In genomic region chr2:132262175-132262574, GRCm38 (mm10) we compare ENCODE assay signal across 9 mouse cellular contexts. TPM values are rescaled to one million over a fixed set of nuclear protein-coding genes. Genes with fewer than 3 reads are reported as not detected.
DNase-seq lines count a peak whose midpoint lies in the region; ATAC-seq and TF ChIP-seq lines count a peak whose summit lies in the region.
"Had no signal": no experiment of that assay in that cellular context is flagged by ENCODE, and none has a peak within 500 bp of the region (broad histone marks: within the 10 kb centered on the region; RNA-seq: fewer than 3 reads in every experiment).

No protein-coding gene starts in this region.

- H3K9ac ChIP-seq in hindbrain, embryonic 15.5 days: no peak overlapping the region
- no peak overlapping the region for H3K9ac ChIP-seq in limb, embryonic 13.5 days
- no peak overlapping the region for H3K9ac ChIP-seq in stomach, embryonic 15.5 days

- no peaks in the 10 kb centered on the region for H3K9me3 ChIP-seq in hindbrain, embryonic 15.5 days
- H3K9me3 ChIP-seq in hindbrain, embryonic 10.5 days: no peaks in the 10 kb centered on the region
- no peaks in the 10 kb centered on the region for H3K9me3 ChIP-seq in limb, embryonic 13.5 days
- no peaks in the 10 kb centered on the region for H3K9me3 ChIP-seq in stomach, embryonic 15.5 days

- H3K4me2 ChIP-seq in hindbrain, embryonic 15.5 days: peak overlapping the region; percentile 63
- peak overlapping the region; percentile 75; the same call in 1 of the 2 replicates for H3K4me2 ChIP-seq in limb, embryonic 13.5 days (replicated peaks)
- peak overlapping the region; percentile 64; the same call in 1 of the 2 replicates for H3K4me2 ChIP-seq in stomach, embryonic 15.5 days

- TF ChIP-seq CTCF in thymus, adult 2 months (IDR thresholded peaks at IDR 0.05; ENCODE audit: borderline replicate concordance, control insufficient read depth, extremely low read depth, insufficient read depth, low read length, poor library complexity): no peak

- H3K27ac ChIP-seq in hindbrain, embryonic 15.5 days (replicated peaks): no peak overlapping the region
- no peak overlapping the region for H3K27ac ChIP-seq in hindbrain, embryonic 10.5 days
- H3K27ac ChIP-seq in limb, embryonic 13.5 days: no peak overlapping the region
- no peak overlapping the region for H3K27ac ChIP-seq in stomach, embryonic 15.5 days
- H3K27ac ChIP-seq in thymus, adult 2 months (ENCODE audit: control insufficient read depth, insufficient read depth, low read length): no peak overlapping the region
- H3K27ac ChIP-seq: macrophage had no signal

- DNase-seq in hindbrain, embryonic 10.5 days (ENCODE audit: low spot score): no peak
- DNase-seq in thymus, postnatal 0 days (ENCODE audit: low spot score): peak; percentile 29
- no peak for DNase-seq in thymus, postnatal 36 days
- no peak for DNase-seq in gastrocnemius, postnatal 4 days (ENCODE audit: low spot score in 2 of 2)
- DNase-seq in thymus, adult 2 months: no peak

- H3K4me1 ChIP-seq in hindbrain, embryonic 15.5 days (replicated peaks): peaks cover 13% of the 10 kb centered on the region
- H3K4me1 ChIP-seq in hindbrain, embryonic 10.5 days (replicated peaks): peaks cover 23% of the 10 kb centered on the region
- H3K4me1 ChIP-seq in limb, embryonic 13.5 days: peaks cover 14% of the 10 kb centered on the region
- H3K4me1 ChIP-seq in stomach, embryonic 15.5 days: peaks cover 12% of the 10 kb centered on the region; the same call in 1 of the 2 replicates
- peaks cover 7% of the 10 kb centered on the region for H3K4me1 ChIP-seq in thymus, adult 2 months (replicated peaks; ENCODE audit: control insufficient read depth, insufficient read depth, low read length)

- no peaks in the 10 kb centered on the region for H3K27me3 ChIP-seq in hindbrain, embryonic 15.5 days
- H3K27me3 ChIP-seq in hindbrain, embryonic 10.5 days (ENCODE audit: insufficient read depth, poor library complexity, severe bottlenecking): no peaks in the 10 kb centered on the region
- H3K27me3 ChIP-seq in limb, embryonic 13.5 days: no peaks in the 10 kb centered on the region
- H3K27me3 ChIP-seq in stomach, embryonic 15.5 days (replicated peaks): no peaks in the 10 kb centered on the region
- no peaks in the 10 kb centered on the region for H3K27me3 ChIP-seq in thymus, adult 2 months (ENCODE audit: control insufficient read depth, insufficient read depth, low read length)

- no peaks in the 10 kb centered on the region for H3K36me3 ChIP-seq in hindbrain, embryonic 15.5 days
- no peaks in the 10 kb centered on the region for H3K36me3 ChIP-seq in hindbrain, embryonic 10.5 days
- no peaks in the 10 kb centered on the region for H3K36me3 ChIP-seq in limb, embryonic 13.5 days
- no peaks in the 10 kb centered on the region for H3K36me3 ChIP-seq in stomach, embryonic 15.5 days
- no peaks in the 10 kb centered on the region for H3K36me3 ChIP-seq in thymus, adult 2 months (ENCODE audit: control insufficient read depth, insufficient read depth, low read length)

- H3K4me3 ChIP-seq in hindbrain, embryonic 15.5 days: no peak overlapping the region
- H3K4me3 ChIP-seq in hindbrain, embryonic 10.5 days: no peak overlapping the region
- H3K4me3 ChIP-seq in limb, embryonic 13.5 days: no peak overlapping the region
- no peak overlapping the region for H3K4me3 ChIP-seq in stomach, embryonic 15.5 days (replicated peaks)
- H3K4me3 ChIP-seq in thymus, adult 2 months (ENCODE audit: control insufficient read depth, insufficient read depth, low read length): no peak overlapping the region

- no peak for ATAC-seq in hindbrain, embryonic 15.5 days (ENCODE audit: low FRiP score, low read depth)
- ATAC-seq in limb, embryonic 13.5 days (ENCODE audit: low FRiP score, low read depth): no peak
- no peak for ATAC-seq in stomach, embryonic 15.5 days (ENCODE audit: insufficient read depth, low FRiP score, low read depth)

- 78% methylated on average over 6 of the region's 6 CpGs for WGBS in hindbrain, embryonic 15.5 days
- whole genome bisulfite sequencing in hindbrain, embryonic 10.5 days: 76% methylated on average over 6 of the region's 6 CpGs
- WGBS in limb, embryonic 13.5 days: 74% methylated on average over 6 of the region's 6 CpGs
- 68% methylated on average over 6 of the region's 6 CpGs for WGBS in stomach, embryonic 15.5 days
- WGBS in thymus, adult 2 months: 22% methylated on average over 6 of the region's 6 CpGs

- TF ChIP-seq POLR2A in thymus, adult 2 months (IDR thresholded peaks at IDR 0.05; ENCODE audit: control insufficient read depth, extremely low read depth, insufficient read depth, low read length, poor library complexity): no peak

RNA-seq across cellular contexts. Expression of gene Cds2, which starts 0.8 kb away (rescaled TPM):
- polyA plus RNA-seq in hindbrain, embryonic 15.5 days (2015; fragmentation: Nextera tagmentation; extraction: Ambion mirVana): 44.1 and 44.7 TPM in 2 replicates
- polyA plus RNA-seq in hindbrain, embryonic 10.5 days (2016; fragmentation: Nextera tagmentation; extraction: Ambion mirVana): 27.9 and 31.3 TPM in 2 replicates
- polyA plus RNA-seq in thymus, postnatal 0 days (2015; fragmentation: Nextera tagmentation; extraction: Ambion mirVana): 24.4 and 24.5 TPM in 2 replicates
- 24.1 and 25.4 TPM in 2 replicates for polyA plus RNA-seq in limb, embryonic 13.5 days (2015; fragmentation: Nextera tagmentation; extraction: Ambion mirVana)
- polyA plus RNA-seq in stomach, embryonic 15.5 days (2015; fragmentation: Nextera tagmentation; extraction: Ambion mirVana): 17.0 and 28.7 TPM in 2 replicates
- total RNA-seq in gastrocnemius, postnatal 4 days (2021): 10 to 100 TPM; 29.9 to 39.3 TPM
- 74.7 and 77.9 TPM in 2 replicates for polyA plus RNA-seq in thymus, adult 2 months (2012; rRNA removed)

RNA-seq across cellular contexts. Expression of gene Pcna, which starts 9.1 kb away (rescaled TPM):
- polyA plus RNA-seq in hindbrain, embryonic 15.5 days (2015; fragmentation: Nextera tagmentation; extraction: Ambion mirVana): 113 and 122 TPM in 2 replicates
- polyA plus RNA-seq in hindbrain, embryonic 10.5 days (2016; fragmentation: Nextera tagmentation; extraction: Ambion mirVana): 311 and 400 TPM in 2 replicates
- polyA plus RNA-seq in thymus, postnatal 0 days (2015; fragmentation: Nextera tagmentation; extraction: Ambion mirVana): 472 and 480 TPM in 2 replicates
- polyA plus RNA-seq in limb, embryonic 13.5 days (2015; fragmentation: Nextera tagmentation; extraction: Ambion mirVana): 252 and 263 TPM in 2 replicates
- 244 and 254 TPM in 2 replicates for polyA plus RNA-seq in stomach, embryonic 15.5 days (2015; fragmentation: Nextera tagmentation; extraction: Ambion mirVana)
- total RNA-seq in gastrocnemius, postnatal 4 days (2021): 10 to 100 TPM; 91.8 to 92.0 TPM
- 382 and 470 TPM in 2 replicates for polyA plus RNA-seq in thymus, adult 2 months (2012; rRNA removed)

RNA-seq across cellular contexts. Expression of gene Tmem230, which starts 14.6 kb away (rescaled TPM):
- 43.7 and 51.1 TPM in 2 replicates for polyA plus RNA-seq in hindbrain, embryonic 15.5 days (2015; fragmentation: Nextera tagmentation; extraction: Ambion mirVana)
- polyA plus RNA-seq in hindbrain, embryonic 10.5 days (2016; fragmentation: Nextera tagmentation; extraction: Ambion mirVana): 43.7 and 52.6 TPM in 2 replicates
- polyA plus RNA-seq in thymus, postnatal 0 days (2015; fragmentation: Nextera tagmentation; extraction: Ambion mirVana): 41.2 and 45.0 TPM in 2 replicates
- 57.9 and 59.5 TPM in 2 replicates for polyA plus RNA-seq in limb, embryonic 13.5 days (2015; fragmentation: Nextera tagmentation; extraction: Ambion mirVana)
- 40.6 and 41.9 TPM in 2 replicates for polyA plus RNA-seq in stomach, embryonic 15.5 days (2015; fragmentation: Nextera tagmentation; extraction: Ambion mirVana)
- total RNA-seq in gastrocnemius, postnatal 4 days (2021): 10 to 100 TPM; 23.0 to 25.1 TPM
- 75.0 and 82.6 TPM in 2 replicates for polyA plus RNA-seq in thymus, adult 2 months (2012; rRNA removed)
